Mouse (Mus musculus): ENCODE data around the gene Ddost.

The Ddost gene

DNA sequence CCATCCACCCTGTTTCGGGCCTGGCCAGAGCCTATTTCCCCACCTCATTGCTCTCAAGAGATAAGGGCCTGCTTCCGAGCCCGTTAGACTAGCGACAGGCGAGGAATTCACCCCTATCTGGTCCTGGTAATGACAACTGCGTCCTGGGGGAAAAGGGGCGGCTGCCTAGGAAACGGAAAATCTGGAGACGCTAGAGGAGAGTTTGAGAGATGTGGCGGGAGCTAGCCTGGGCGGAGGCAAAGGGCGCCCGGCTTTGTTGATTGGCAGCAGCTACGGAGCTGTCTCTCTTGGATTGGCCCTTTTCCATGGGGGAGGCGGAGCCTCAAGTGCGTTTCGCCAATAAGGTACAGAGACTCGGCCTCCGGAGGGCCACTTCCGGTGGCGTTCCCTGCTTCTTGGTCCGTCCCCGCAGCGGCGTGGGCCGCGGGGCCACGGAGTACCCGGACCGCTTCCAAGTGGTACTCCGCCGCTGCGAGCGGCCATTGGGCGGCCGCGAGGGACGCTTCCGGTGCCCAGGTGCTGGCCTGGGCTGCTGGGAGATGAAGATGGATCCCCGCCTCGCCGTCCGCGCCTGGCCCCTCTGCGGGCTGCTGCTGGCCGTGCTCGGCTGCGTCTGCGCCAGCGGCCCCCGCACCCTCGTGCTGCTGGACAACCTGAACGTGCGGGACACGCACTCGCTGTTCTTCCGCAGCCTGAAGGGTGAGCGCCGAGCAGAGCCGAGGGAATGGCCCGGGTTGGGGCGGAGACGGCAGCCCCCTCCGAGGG, at the start of gene Ddost:
TSS of gene Ddost (plus strand) at position 391 of the 765 bp plus-strand sequence.
- DNase-seq (ENCODE audit: low read depth in 1 of 2, low spot score in 2 of 2): peak; percentile 92 to 93

DNA sequence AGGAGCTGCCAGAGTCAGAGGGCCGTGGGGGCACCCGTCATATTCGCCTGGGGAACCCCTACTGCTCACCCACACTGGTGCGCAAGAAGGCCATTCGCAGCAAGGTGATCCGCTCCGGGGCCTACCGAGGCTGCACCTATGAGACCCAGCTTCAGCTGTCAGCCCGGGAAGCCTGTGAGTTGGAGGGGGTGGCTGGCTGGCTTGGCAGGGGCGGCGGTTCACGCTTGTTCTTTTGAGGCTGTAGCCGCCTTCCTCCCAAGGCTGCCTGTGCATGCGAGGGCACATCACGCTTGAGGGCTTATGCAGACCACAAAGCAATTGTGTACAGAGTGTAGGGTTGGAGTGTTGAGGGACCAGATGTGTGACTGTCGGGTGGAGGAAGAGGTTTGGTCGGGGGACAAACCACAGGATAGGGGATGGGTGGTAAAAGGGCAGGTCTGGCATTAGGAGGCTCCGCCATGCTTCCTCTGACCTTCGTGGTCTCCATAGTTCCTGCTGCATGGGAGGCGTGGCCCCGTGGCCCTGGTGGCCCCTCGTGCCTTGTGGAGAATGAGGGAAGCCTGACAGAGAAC, 47.3 kb upstream of the Ddost start:
- DNase-seq (ENCODE audit: low read depth in 1 of 2, low spot score in 2 of 2): no peak

DNA sequence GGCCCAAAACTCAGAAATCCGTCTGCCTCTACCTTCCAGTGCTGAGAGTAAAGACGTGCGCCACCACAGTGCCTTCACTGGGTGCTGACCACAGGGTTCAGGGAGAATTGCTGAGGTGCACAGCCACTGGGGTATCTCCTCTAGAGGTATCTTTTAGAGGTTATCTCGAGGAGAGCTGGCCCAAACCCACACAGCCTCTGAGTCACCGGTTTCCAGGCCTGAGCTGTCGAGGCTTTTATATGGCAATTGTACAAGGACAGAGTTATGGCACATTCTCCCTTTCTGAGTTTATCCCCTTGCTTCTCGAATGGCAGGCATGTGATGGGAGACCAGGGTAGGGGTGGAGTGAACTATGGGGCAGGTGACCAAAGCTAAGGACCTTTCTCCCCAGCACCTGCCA, 45.9 kb upstream of the Ddost start:
- DNase-seq (ENCODE audit: low read depth in 1 of 2, low spot score in 2 of 2): no peak

DNA sequence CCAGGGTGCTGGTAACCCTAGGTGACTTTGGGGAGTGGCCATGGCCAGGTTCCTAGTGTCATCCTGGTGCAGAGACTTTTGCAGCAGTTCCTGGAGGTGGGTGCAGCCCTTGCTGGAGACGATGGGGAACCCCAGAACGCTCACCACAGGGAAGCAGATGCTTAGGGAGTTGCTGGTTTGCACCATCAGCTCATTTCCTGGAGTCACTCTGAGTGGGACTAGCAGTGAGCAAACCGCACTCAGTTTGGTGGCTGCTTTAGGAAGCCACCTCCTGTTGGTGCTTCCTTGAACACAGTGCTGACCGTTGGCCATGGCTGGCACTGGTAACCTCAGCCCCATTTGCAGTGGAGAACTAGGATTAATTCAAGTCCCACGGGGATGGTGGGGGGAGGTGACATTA, 45.0 kb upstream of the Ddost start:
- DNase-seq (ENCODE audit: low read depth in 1 of 2, low spot score in 2 of 2): peak in 1 of 2 experiments; percentile 38

DNA sequence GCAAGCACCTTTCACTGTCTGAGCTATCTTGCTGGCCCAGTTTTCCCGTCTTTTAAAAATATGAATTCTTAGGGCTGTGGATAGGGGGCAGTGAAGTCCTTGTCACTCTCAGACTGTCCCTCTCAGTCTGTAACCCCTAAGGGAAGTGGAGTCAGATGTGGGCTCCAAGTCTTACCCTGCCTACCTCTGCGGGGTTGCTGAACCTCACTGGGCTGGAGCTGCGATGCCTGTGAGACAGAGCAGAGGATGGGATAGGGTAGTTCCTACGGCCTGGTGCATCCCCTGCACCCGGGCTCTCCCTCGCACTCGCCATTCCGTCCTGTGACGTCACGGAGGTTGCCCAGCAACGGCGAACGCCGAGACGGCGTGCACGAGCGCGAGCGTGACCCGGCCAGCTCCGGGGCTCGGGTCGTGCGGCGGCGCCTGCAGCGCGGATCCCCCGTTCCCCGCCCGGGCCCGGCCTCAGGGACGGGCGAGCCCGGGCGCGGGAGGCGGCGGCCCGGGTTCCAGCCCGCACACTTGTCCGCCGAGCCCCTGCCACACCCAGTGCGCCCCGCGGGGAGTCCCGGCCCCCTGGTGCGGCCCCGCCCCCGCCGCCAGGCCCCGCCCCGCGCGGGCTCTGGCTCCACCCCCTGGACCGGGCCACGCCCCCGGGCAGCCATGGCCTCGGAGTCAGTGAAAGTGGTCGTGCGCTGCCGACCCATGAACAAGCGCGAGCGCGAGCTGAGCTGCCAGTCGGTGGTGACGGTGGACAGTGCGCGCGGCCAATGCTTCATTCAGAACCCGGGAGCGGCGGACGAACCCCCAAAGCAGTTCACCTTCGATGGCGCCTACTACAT, 42.5 kb upstream of the Ddost start:
- peak; percentile 66 to 90 for DNase-seq (ENCODE audit: low read depth in 1 of 2, low spot score in 2 of 2)

DNA sequence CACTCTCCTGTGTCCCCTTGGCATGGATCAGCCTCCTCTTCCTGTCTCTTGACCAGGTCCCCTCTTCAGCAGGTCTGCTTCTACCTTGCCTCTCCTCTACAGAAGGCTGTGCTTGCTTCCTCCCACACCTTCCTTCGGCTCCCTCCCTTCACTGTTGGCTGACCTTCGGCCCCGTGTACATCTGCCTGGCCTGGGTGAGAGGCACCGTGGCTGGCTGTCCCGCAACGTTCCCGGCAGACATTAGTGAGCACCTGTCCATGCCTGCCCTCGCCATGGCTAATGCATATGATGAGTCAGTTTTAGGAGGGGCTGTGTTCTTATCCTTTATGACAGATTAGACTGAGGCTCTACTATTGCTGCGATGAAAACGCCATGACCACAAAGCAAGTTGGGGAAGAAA, 36.7 kb upstream of the Ddost start:
- no peak for DNase-seq (ENCODE audit: low read depth in 1 of 2, low spot score in 2 of 2)

DNA sequence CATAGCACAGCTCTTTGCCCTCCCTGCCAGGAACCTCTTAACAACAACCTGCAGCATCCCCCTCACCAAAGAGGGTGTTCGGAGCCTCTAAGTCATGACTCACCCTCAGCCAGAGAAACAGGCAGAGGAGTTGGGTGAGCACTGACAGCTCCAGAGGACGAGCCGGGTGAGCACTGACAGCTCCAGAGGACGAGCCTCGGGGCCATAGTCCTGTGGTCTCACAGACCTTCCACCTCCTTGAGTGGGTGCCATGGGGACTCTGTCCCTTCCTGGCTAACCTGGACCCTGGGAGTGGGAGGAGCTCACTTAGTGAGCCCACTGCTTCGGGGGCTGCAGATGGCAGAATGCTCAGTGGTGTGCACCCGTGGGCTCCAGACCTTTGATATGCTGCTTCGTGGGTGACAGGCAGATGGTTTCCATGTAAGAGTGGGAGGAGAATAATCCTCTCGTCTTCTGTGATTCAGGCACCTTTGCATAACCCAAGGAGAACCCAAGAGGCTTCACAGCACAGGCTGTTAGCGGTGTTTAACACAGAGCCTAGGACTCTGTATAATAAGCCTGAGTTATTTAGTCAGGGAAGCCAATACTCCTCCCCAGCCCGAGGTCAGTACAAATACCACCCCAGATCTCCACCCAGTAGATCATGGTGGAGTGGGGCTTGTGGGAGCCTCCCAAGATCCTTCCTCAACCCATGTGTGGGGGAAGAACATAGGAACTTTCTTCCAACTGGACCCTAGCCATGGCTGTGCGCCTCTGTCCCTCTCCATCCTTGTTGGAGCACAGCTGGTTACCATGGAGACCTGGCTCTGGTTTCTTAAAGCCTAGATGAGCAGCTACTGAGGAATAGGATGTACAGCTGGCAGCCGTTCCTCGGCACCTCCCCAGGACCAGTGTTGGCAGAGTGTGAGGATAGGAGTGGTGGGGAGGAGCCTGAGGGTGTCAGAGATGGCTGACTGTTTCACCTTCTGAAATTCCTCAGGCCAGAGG, 32.2 kb upstream of the Ddost start:
- no peak for DNase-seq (ENCODE audit: low read depth in 1 of 2, low spot score in 2 of 2)

DNA sequence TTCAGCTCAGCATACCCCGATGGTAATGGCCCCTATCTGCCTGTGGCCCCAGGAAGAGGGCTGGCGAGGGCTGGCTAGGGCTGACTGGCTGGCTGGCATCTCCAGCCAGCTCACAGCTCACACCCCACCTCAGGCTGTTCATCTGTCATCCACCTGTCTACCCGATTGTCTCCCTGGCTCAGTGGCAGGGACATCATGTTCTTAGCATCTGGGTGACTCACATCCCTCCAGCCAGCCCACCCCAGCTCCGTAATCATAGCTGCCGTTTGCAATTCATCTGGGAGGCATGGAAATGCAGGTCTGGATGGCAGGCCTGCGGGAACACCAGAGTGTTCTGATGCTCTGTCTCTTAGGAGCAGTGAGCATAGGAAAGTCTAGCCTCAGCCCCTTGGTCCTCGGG, 26.2 kb upstream of the Ddost start:
- no peak for DNase-seq (ENCODE audit: low read depth in 1 of 2, low spot score in 2 of 2)

DNA sequence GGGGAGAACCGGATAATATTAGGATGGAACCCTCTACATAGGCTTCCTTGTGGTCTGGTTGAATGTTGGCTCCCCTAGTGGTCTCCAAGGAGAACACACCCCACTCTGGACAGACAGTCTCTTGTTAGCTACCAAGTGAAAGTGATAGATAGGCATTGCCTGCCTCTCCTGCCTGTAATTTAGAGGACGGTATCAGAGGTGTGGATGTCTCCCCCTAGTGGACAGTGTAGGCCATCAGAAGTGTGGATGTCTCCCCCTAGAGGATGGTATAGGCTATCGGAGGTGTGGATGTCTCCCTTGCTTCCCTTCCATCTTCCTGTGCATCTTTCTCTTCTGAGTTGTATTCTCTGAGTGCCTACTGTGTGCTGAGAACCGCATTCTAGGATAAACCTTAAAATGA, 21.7 kb upstream of the Ddost start:
- DNase-seq (ENCODE audit: low read depth in 1 of 2, low spot score in 2 of 2): peak; percentile 66 to 70

DNA sequence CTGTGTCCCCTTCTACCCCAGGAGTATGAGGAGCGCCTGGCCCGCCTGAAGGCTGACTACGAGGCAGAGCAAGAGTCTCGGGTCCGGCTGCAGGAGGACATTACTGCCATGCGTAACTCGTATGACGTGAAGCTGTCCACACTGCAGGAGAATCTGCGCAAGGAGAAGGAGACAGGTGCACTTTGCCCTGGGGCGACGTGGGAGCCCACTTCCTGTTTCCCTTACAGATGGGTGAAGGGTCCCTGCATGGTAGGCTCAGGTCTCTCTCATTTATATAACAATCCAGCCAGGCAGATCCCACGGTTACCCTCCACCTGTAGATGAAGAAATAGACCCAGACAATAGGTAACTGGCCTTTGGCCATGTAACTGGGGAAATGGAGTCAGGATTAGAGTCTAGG, 18.1 kb upstream of the Ddost start:
- no peak for DNase-seq (ENCODE audit: low read depth in 1 of 2, low spot score in 2 of 2)

DNA sequence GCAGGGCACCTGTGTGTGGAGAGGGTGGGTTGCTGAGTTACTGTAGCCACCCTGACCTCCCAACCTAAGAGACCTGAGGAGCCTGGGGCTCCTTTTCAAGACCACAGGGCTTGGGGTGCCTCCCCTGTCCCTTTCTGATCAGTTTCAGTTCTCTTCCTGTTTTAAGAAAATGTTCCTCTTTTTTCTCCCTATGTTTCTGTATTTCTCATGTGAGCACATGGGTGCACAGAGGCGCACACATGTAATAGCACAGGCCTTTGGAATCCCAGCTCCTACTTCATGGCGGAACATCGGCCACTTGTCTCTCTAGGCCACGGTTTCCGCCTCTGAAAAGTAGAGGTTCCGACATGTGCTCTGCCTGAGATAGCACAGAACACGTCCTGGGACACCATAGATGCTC, 15.8 kb upstream of the Ddost start:
- peak in 1 of 2 experiments; percentile 8 for DNase-seq (ENCODE audit: low read depth in 1 of 2, low spot score in 2 of 2)

DNA sequence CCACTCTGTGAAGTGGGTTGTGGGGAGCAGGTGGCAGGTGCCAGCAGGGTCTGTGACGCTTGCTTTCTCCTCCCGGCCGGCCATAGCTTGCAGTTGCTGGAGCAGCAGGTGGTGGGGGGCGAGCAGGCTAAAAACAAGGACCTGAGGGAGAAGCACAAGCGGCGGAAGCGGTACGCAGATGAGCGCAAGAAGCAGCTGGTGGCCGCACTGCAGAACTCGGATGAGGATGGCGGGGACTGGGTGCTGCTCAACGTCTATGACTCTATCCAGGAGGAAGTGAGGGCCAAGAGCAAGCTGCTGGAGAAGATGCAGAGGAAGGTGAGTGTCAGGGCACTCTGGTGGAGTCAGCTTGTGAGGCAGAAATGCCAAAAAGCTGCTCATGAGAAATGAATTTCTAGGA, 12.5 kb upstream of the Ddost start:
- no peak for DNase-seq (ENCODE audit: low read depth in 1 of 2, low spot score in 2 of 2)

DNA sequence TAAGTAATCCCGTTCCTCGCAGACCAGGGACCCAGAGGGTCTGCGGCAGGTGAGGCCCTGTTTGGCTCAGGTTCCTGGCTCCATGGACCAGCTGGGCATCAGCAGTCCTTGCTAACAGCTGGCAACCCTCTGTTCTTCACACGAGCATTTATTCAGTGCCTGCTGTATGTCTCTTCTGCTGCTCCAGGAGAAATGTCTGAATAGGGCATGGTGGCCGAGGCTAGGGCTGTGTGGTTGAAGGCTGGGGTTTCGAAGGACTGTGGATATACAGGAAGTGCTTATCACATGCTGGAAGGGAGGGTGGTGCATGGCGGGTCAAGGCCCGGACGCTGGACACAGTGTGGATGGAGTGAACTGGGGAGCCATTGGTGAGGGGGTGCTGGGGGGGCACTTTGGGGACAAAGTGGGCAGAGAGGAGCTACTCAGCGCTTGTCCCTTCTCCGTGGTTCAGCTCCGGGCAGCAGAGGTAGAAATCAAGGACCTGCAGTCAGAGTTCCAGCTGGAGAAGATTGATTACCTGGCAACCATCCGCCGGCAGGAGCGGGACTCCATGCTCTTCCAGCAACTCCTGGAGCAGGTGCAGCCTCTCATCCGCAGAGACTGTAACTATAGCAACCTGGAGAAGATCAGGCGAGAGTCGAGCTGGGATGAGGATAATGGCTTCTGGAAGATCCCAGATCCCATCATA, 11.1 kb upstream of the Ddost start:
- DNase-seq (ENCODE audit: low read depth in 1 of 2, low spot score in 2 of 2): no peak

DNA sequence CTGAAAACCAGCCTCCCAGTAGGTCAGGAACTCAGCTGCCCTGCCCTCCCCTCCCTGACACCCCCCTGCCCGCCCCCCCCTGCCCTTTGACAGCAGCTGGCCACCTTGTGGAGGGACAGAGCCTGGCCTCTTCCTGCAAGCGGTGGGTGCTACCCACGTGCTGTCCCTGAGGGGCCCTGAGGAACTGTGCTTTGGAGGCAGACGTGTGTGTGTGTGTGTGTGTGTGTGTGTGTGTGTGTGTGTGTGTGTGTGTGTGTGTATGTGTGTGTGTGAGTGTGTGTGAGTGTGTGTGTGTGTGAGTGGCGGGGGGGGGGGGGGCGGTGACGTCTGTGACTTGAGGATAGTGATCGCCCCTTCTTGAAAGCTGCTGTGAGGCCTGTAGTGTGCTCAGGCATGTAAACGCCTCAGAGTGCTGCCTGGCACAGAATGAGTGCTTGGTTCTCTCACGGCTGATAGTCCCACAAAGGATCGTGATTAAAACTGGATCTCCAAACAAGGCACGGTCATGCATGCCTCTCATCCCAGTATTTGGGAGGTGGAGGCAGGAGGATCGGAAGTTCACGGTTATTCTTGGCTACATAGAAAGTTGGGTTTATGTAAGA, 10.5 kb upstream of the Ddost start:
- no peak for DNase-seq (ENCODE audit: low read depth in 1 of 2, low spot score in 2 of 2)

DNA sequence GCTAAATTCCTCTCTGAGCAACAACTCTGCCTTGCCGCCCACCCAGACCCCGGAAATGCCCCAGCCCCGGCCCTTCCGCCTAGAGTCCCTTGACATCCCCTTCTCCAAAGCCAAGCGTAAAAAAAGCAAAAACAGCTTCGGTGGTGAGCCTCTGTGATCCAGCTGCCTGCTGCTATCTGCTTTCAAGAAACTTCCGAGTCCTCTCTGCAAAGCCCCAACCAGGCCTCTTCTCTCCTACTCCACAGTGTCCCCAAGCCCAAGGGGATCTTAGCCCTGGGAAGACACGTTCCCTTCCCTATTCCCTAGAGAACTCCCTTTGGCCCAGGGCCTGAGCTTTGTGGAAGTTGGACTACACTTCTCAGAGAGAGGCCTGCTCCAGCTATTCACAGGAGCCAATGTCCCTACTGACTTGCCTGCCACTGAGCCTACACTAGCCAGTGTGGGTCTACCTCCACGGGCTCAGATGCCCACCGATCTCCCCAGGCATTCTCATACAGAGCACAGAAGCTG, 3.2 kb upstream of the Ddost start:
- DNase-seq (ENCODE audit: low read depth in 1 of 2, low spot score in 2 of 2): no peak

DNA sequence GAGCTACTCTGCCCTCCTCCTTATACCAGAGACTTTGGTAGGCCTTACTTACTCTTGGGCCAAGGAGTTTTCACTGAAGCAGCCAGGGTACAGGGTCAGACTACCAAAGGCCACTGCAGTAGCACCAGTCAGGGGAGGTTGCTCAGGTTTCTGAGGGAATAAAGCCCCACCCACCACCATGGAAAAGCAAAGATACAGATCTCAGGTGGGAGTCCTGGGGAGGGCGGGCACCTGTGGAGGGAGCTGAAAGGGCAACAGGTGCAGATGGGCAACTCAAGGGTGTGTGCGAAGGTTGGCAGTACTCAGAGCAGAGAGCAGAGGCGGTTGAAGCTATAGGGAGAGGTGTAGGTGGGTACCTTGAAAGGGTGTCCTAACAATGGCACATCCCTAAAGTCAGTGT, 1.5 kb upstream of the Ddost start:
- DNase-seq (ENCODE audit: low read depth in 1 of 2, low spot score in 2 of 2): no peak

DNA sequence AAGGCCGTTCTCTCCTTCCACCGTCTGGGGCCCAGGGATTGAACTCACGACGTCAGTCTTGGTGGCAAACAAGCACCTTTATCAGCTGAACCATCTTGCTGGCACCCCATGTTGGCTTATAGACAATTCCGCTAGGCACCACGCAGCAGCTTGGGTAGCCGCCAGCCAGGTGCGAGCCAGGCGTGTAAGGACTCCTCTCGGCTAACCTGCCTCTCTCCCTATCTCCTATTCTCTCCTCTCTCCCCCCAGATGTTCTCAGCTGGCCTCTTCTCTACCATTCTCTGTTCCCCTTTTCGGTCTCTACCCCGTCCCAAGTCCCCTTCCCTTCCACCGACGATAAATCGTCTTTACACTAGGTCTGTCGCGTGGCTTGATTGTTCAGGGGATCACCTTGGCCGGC, 788 bp upstream of the Ddost start:
- DNase-seq (ENCODE audit: low read depth in 1 of 2, low spot score in 2 of 2): no peak

DNA sequence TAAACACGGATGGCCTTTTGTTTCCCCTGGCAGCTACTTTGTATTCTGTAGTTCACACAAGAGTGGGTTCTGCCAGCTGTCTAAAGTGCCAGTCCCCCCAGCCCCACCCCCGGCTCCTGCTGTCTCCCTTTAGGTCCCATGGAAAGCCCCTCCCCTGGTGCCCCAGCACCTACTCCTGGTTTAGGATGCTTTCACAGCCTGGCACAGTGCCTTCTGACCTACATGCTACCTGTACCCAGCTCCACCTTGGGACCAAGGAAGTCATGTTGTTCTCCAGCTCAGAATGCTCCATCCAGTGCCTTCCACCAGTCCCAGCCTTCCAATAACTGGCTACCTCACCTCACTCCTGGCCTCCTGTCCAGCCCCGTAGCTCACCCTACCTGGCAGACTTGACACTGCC, 2.5 kb downstream of the Ddost start:
- DNase-seq (ENCODE audit: low read depth in 1 of 2, low spot score in 2 of 2): no peak

DNA sequence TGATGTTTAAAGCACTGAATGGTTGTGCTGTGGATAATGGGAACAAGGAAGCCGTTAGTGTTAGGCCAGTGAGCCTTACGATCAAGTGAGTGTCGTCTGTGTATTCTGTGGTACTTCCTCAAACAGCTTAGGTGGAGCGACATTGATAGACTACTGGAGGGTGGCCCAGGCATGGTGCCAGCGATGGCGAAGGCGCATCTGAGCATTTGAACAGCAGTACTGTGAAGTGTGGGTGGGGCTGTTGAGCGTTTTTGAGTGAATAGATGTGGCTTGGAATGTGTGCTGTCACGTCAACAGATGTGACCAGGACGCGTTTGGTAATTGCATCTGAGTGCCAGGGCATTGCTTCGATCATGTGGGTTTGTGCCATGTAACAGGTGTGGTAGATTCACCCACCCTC, 3.2 kb downstream of the Ddost start:
- no peak for DNase-seq (ENCODE audit: low read depth in 1 of 2, low spot score in 2 of 2)

All from monocyte, adult 2 months (primary cell).